Mouse (Mus musculus): ENCODE measurements at regions not wholly inside any gene's neighbourhood (a gene's known extent, or its start where the extent isn't known, plus 50 kb on each side); places are given as distances from the start of the nearest gene placed in this dataset.

DNA sequence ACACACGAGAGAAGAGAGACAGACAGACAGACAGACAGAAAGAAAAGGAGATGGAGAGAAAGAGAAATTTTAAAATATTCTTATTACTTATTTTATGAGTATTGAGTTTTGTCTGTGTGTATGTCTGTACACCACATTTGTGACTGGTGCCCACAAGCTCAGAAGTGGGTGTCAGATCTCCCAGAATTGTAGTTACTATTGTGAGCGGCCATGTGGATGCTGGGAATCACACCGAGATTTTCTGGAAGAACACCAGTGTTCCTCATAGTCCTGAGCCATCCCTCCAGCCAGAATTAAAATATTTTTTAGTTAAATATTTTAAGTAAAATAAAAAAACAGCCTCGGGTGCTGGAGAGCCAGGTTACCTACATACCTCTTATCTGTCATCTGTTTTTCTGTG lies 110.6 kb upstream of the Med13l start:
- TF ChIP-seq GATA1 (IDR thresholded peaks at IDR 0.05; ENCODE audit: low read length) (no peak), TAL1 (IDR thresholded peaks at IDR 0.05; ENCODE audit: low read length) (no peak)

Data from erythroblast, embryonic 14.5 days (primary cell).